Mouse (Mus musculus): ENCODE measurements around the gene Fam222a.

The Fam222a gene

GRCm38 (mm10) chr5:114611256-114611655 lies 43.4 kb downstream of the Fam222a start:
- DNase-seq (ENCODE audit: low spot score), result no peak

DNA sequence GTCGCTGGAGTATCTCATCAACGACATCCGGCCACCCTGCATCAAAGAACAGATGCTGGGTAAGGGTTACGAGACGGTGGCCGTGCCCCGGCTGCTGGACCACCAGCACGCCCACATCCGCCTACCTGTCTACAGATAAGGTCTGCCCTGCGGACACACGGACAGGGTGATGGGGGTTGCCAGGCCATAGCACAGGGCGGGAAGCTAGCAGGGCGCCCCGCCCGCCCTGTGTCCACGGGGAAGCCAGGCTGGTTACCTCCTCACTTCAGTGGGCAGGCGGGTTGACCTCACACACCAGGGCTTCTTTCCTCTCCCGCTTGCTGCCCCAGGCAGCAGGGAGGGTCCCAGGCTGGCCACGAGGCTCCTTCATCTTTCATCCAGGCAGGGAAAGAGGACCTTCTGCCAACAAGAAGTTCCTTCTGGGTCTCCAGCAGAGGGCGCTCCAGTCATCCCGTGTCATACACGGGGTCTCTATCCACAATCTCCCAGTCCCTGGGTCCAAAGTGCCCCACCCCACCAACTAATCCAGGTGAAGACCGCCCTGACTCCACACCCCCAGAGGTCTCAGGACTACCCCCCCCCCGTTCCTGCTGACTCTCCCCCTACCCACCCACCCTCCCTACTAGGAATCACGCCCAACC lies 44.3 kb downstream of the Fam222a start:
- no peak for DNase-seq (ENCODE audit: low spot score)

- no peak for DNase-seq (ENCODE audit: low spot score)
These were observed 47.0 kb downstream of the Fam222a start for GRCm38 (mm10) chr5:114614863-114615262.

GRCm38 (mm10) chr5:114616336-114617061 lies 48.7 kb downstream of the Fam222a start:
- no peak for DNase-seq (ENCODE audit: low spot score)

DNA sequence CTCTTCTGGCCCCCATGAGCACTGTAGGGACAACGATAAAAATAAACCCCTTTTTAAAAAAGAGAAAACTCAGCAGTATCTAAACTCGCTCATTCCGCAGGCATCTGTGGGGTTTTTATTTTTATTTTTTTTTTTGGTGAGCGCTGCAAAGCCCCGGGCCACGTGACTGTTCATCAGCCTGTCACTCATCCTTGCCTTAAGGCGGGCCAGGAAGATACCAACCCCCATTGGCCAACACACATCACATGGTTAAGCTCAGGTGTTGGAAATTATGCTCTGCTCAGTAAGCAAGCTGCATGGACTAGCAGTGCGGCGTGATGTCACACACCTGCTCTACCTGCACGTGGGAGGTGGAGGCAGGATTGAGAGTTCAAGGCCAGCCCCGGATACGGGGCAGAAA lies 50.0 kb downstream of the Fam222a start:
- DNase-seq (ENCODE audit: low spot score), result no peak

- DNase-seq (ENCODE audit: low spot score), result peak; percentile 68
These were observed 51.0 kb downstream of the Fam222a start for GRCm38 (mm10) chr5:114618851-114619250.

- DNase-seq (ENCODE audit: low spot score), result peak; percentile 30
These were observed 52.5 kb downstream of the Fam222a start for GRCm38 (mm10) chr5:114620305-114620704.

GRCm38 (mm10) chr5:114625590-114625989 lies 57.8 kb downstream of the Fam222a start:
- peak; percentile 69 for DNase-seq (ENCODE audit: low spot score)

DNA sequence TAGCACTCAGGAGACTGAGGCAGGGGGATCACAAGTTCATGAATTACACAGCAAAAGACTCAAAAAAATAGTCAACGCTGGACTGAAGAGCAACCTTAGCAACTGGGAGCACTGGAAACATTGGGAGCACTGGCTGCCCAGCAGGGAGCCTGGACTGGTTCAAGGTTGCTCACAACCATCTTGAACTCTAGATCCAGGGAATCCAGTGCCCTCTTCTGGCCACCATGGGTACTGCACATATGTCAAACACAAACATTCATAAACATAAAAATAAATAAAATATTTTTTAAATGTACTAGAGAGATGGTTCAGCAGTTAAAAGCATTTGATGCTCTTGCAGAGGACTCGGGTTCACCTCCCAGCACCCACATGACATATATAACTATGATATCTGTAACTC lies 63.5 kb downstream of the Fam222a start:
- peak; percentile 31 for DNase-seq (ENCODE audit: low spot score)

- DNase-seq (ENCODE audit: low spot score), result no peak
These were observed 68.3 kb downstream of the Fam222a start for GRCm38 (mm10) chr5:114636091-114636490.

- peak; percentile 90 for DNase-seq (ENCODE audit: low spot score)
These were observed 71.2 kb downstream of the Fam222a start for GRCm38 (mm10) chr5:114638769-114639644.

DNA sequence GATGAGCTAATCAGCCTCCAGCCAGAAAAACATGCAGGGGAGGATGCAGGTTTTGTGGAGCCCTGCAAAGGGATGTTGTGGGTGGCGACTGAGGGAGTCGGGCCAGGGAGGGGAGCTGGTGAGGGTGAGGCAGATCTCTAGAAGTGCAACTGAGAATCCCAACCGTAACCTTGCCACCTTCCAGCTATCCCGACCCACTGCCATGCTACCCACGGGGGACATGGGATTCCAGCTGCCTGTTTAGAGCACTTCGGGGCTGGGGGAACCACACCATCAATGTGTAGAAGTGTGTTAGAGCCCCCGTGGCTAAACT lies 71.8 kb downstream of the Fam222a start:
- no peak for DNase-seq (ENCODE audit: low spot score)

DNA sequence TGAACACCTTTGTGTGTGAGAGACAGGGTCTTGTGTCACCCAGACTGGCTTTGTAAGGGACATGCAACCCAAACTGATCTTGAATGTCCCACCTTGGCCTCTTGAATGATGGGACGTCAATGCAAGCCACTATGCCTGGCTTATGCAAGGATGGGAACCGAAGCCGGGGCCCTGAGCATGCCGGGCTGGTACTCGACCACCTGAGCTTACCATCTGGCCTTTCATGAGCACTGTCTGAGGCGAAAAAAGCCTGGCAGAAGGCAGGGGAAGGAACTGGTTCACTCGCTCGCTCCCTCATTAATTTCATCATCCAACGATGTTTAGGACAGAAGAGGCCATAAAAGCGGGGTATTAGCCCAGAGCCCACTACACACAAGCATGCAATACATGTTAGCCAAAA lies 73.0 kb downstream of the Fam222a start:
- no peak for DNase-seq (ENCODE audit: low spot score)

DNA sequence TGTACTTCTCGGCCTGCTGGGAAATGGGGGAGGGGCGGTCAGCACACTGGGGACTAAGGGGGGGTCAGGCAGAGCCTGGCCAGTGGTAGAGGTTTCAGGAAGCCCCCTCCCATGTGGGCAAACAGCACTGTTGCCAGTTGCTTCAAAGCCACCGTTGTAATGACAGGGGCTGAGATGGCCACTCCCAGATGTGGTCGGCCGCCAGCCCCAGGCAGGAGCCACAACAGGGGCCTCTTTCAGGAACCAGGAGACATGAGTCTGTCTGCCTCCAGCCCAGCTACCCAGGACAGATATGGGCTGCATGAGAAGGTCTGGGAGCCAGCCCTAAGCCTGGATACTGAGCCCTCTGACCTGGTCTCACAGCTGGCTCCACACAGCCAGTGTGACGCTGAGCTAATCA lies 77.1 kb downstream of the Fam222a start:
- no peak for DNase-seq (ENCODE audit: low spot score)

DNA sequence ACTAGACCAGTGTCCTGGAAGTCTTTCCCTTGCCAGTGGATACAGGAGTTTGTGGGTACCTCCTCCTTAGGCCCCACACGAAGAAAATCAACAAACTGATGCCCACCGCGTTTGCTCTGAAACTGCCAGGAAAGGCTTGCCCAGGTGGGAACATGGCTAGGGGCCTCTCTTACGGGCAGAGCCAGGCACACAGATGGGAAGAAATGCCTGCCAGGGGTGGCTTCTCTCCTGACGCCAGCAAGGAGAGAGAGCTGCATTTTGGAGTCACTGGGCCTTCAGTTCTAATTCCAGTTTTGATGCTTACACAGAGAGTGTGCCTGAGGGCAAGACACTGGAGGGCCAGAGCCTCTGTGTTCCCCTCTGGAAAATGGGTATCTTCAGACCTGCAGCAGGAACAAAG lies 78.1 kb downstream of the Fam222a start:
- no peak for DNase-seq (ENCODE audit: low spot score)

GRCm38 (mm10) chr5:114647211-114647974 lies 79.6 kb downstream of the Fam222a start:
- no peak for DNase-seq (ENCODE audit: low spot score)

- no peak for DNase-seq (ENCODE audit: low spot score)
These were observed 81.0 kb downstream of the Fam222a start for GRCm38 (mm10) chr5:114648728-114649311.

DNA sequence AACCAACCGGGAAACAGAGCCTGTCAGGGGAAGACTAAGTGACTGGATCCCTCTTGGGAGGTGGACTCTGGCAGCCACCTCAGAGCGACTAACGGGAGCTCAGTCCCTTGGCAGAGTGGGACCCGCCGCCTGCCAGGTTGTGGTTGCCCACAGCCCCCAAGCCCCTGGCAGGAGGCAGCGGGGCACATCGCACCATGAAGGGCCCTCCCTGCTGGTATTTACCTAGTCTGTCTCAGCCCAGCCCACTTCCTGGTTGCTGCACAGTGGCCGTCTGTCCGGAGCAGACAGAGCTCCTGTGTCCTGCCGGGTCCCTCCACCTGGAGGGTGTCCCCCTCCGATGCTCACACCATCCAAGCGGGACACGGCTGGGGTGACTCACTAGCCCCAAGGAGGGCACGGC lies 83.2 kb downstream of the Fam222a start:
- DNase-seq (ENCODE audit: low spot score), result no peak

DNA sequence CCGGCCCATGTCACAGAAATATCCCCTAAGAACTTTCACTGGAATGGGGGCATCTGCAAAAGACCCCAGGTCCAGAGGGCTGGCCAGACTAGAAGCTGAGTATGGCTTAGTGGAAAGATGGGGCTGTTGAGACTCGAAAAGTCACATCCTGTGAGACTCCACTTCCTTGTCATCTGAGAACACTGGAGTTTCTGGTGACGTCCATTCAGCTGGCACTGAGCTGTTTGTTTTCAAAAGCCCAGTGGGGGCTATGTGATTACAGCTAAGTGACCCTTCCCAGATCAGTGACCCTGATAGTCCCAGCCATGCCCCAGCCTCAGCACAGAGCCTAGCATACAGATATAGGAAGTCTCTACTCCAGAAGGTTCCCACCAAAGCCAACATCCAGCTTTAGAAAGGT lies 83.6 kb downstream of the Fam222a start:
- no peak for DNase-seq (ENCODE audit: low spot score)

GRCm38 (mm10) chr5:114653656-114654437 lies 86.0 kb downstream of the Fam222a start:
- no peak for DNase-seq (ENCODE audit: low spot score)

DNA sequence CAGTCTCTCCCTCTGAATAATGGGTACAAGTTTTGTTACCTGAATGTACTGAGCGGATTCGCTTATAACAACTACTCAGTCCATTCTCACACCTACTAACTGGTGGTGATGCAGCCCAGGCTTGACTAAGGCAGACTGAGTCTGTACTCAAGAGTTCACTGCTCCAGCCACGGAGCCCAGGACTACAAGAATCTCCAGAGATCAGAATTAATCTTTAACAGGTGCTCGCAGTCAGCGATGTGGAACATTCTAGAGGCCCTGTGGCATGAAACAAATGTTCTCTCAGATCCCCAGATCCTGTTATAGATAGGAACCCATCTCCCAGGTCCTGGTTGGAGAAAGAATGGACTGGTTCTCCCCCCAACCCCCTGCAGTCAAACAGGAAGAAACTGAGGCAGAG lies 87.9 kb downstream of the Fam222a start:
- DNase-seq (ENCODE audit: low spot score), result no peak

Measured in adipocyte (in vitro differentiated cells).